Mouse (Mus musculus) forebrain, embryonic 14.5 days (tissue): Measurements from ENCODE around the gene Nfkb2. TPM values are rescaled to one million over a fixed set of nuclear protein-coding genes. Genes with fewer than 3 reads are reported as not detected.

ENCODE experiments used
- ATAC-seq: fragments of 200-750 bp; cut with Nextera tagmentation; 2 replicates; pipeline ENCODE4 v1.8.0; 2017; ENCODE audit warnings: mild to moderate bottlenecking, moderate library complexity
- DNase-seq: peaks from one replicate; pipeline ENCODE4 v3.0.0-alpha.2; 2015; ENCODE audit warnings: low spot score
- H3K27ac ChIP-seq: fragments of 300-500 bp; sonication (generic); 2 replicates; pipeline ENCODE4 v1.5.1; 2014; ENCODE audit warnings: low read depth, mild to moderate bottlenecking, control low read depth, low read length, moderate library complexity
- H3K27me3 ChIP-seq: fragments of 300-500 bp; sonication (generic); replicated peaks from 2 replicates; pipeline ENCODE4 v1.6.1; 2014; ENCODE audit warnings: low read length, control low read depth, mixed read lengths; ENCODE audit not compliant: control insufficient read depth, insufficient read depth
- H3K36me3 ChIP-seq: fragments of 300-500 bp; sonication (generic); 2 replicates; pipeline ENCODE4 v1.6.1; 2014; ENCODE audit warnings: low read length, control low read depth; ENCODE audit not compliant: control insufficient read depth, insufficient read depth
- H3K4me1 ChIP-seq: fragments of 300-500 bp; sonication (generic); 2 replicates; pipeline ENCODE4 v1.6.1; 2014; ENCODE audit warnings: antibody characterized with exemption, low read length, control low read depth; ENCODE audit not compliant: control insufficient read depth, insufficient read depth
- H3K4me2 ChIP-seq: fragments of 300-500 bp; sonication (generic); 2 replicates; pipeline ENCODE4 v1.6.1; 2014; ENCODE audit warnings: mild to moderate bottlenecking, control low read depth, low read length
- H3K4me3 ChIP-seq: fragments of 300-500 bp; sonication (generic); 2 replicates; pipeline ENCODE4 v1.5.1; 2014; ENCODE audit warnings: low read depth, low read length, control low read depth
- H3K9ac ChIP-seq: fragments of 300-500 bp; sonication (generic); 2 replicates; pipeline ENCODE4 v1.6.1; 2014; ENCODE audit warnings: mild to moderate bottlenecking, low read length, control low read depth, moderate library complexity
- H3K9me3 ChIP-seq: fragments of 300-500 bp; sonication (generic); replicated peaks from 2 replicates; pipeline ENCODE4 v1.6.1; 2016; ENCODE audit warnings: low read length, control low read depth, mixed read lengths; ENCODE audit not compliant: control insufficient read depth
- WGBS: fragments of 180-500 bp; shearing (Covaris S2); extraction: QIAGEN DNeasy Blood & Tissue Kit; methylation state at CpG from one replicate; pipeline ENCODE4 v1.1.7; 2014; 5-methylcytosine and 5-hydroxymethylcytosine counted together
- microRNA counts: library from miRNA; unstranded; fragments of <30 nt; microRNA quantifications from one replicate; lab custom pipeline; 2016
- microRNA-seq: library from miRNA; unstranded; fragments of <30 nt; microRNA quantifications from one replicate; pipeline ENCODE4, GENCODE M21; 2016
- polyA plus RNA-seq: library from polyadenylated mRNA; unstranded; fragments of >200 nt; fragmentation: Nextera tagmentation; extraction: Ambion mirVana; gene quantifications from 2 replicates; pipeline ENCODE4 v1.2.1, GENCODE M21; 2014

The Nfkb2 gene
- polyA plus RNA-seq, 1 experiment from 2014 or later: 1.4 TPM

- peak overlapping the region; percentile 69 for H3K9ac ChIP-seq
- H3K36me3 ChIP-seq: no peaks in the 10 kb centered on the region
- H3K4me1 ChIP-seq: no peaks in the 10 kb centered on the region
- peak overlapping the region; percentile 70 for H3K4me2 ChIP-seq
- H3K27me3 ChIP-seq: no peaks in the 10 kb centered on the region; the same call in 1 of the 2 replicates
- 29% methylated on average over 25 of the region's 25 CpGs for WGBS
- DNase-seq (no peak), ATAC-seq (no peak)
- H3K9me3 ChIP-seq: no peaks in the 10 kb centered on the region
- H3K4me3 ChIP-seq: peak overlapping the region; percentile 45
- H3K27ac ChIP-seq: no peak overlapping the region
Observed at GRCm38 (mm10) chr19:46357344-46358280, 53.5 kb downstream of the Nfkb2 start.

DNA sequence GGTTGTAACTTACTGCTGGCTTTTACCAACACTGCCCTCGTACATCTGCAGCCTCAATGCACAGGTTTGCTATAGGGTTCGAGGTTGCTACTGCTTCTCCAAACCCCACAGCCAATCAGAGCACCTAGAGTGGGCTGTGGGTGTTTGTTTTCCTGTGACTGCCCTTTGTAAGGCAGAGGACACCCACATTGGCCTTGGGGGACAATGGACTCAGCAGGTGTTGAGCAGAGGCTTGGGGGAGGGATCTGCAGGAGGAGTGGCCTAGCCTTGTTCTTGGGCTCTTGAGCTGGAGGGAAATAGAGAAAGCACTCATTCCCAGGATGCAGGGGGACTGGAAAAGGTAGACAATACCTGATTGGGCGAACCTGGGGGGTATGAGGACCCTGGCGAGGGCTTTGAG, 54.3 kb downstream of the Nfkb2 start:
- H3K36me3 ChIP-seq: no peaks in the 10 kb centered on the region
- no peak overlapping the region for H3K4me3 ChIP-seq
- no peaks in the 10 kb centered on the region; the same call in 1 of the 2 replicates for H3K27me3 ChIP-seq
- DNase-seq (no peak), ATAC-seq (no peak)
- no peak overlapping the region for H3K9ac ChIP-seq
- 55% methylated on average over 4 of the region's 4 CpGs for WGBS
- H3K9me3 ChIP-seq: no peaks in the 10 kb centered on the region
- H3K27ac ChIP-seq: no peak overlapping the region
- no peak overlapping the region for H3K4me2 ChIP-seq
- no peaks in the 10 kb centered on the region for H3K4me1 ChIP-seq

MicroRNA genes within 50 kb of the gene (microRNA counts, 519-probe panel; counts per million panel counts)
- not detected for microRNA mmu-miR-146b (lab: Ali Mortazavi, UCI)

Small RNA genes lying within 50 kb of the gene (microRNA-seq; reads per million reads assigned to microRNA genes)
- gene Mir146b: 0.79 reads per million

Other genes starting within 250 kb of the Nfkb2 start
- gene Nolc1, start 228.5 kb upstream of the Nfkb2 start, polyA plus RNA-seq: 67.2 and 73.6 TPM in 2 replicates
- not detected in 2 replicates for gene Elovl3, start 172.4 kb upstream of the Nfkb2 start, polyA plus RNA-seq
- not detected in 2 replicates for gene Pitx3, start 156.0 kb upstream of the Nfkb2 start, polyA plus RNA-seq
- 36.3 and 50.7 TPM in 2 replicates for gene Gbf1, start 151.8 kb upstream of the Nfkb2 start, polyA plus RNA-seq
- gene Psd, start 22.8 kb downstream of the Nfkb2 start, polyA plus RNA-seq: 68.7 and 83.0 TPM in 2 replicates
- gene Fbxl15, start 23.9 kb downstream of the Nfkb2 start, polyA plus RNA-seq: 42.6 and 43.1 TPM in 2 replicates
- gene Cuedc2, start 34.4 kb downstream of the Nfkb2 start, polyA plus RNA-seq: 402 and 405 TPM in 2 replicates
- gene Mfsd13a, start 36.8 kb downstream of the Nfkb2 start, polyA plus RNA-seq: 7.2 TPM in 2 replicates
- gene 2310034G01Rik, start 46.0 kb downstream of the Nfkb2 start, polyA plus RNA-seq: 1.8 and 2.2 TPM in 2 replicates
- 402 and 428 TPM in 2 replicates for gene Actr1a, start 91.4 kb downstream of the Nfkb2 start, polyA plus RNA-seq
- gene Sufu, start 92.6 kb downstream of the Nfkb2 start, polyA plus RNA-seq: 21.8 and 27.8 TPM in 2 replicates
- 23.0 and 24.8 TPM in 2 replicates for gene Trim8, start 197.4 kb downstream of the Nfkb2 start, polyA plus RNA-seq